Mouse (Mus musculus): Measurements from ENCODE around the gene Crispld2.

DNA sequence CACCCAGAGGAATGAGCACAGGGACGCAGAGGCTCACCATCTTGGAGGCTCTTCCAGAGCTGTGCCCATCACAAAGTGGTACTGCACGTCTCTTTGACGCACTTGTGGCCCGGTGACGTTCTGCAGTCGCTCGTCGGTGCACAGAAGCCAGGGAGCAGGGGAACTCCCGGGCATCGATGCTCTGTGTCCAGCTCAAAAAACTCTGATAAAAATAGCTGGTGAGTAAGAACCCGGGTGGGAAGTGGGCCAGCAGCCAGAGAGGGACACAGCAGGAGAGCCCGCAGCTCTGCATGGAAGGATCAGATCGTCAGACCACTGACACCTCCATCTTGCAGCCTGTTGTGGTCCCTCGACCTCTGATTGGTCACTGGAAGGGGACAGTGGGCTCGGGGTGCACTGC, 4.2 kb upstream of the Crispld2 start:
- TF ChIP-seq POLR2A (IDR thresholded peaks at IDR 0.05; ENCODE audit: low read depth, low read length) (no peak), CTCF (IDR thresholded peaks at IDR 0.05; ENCODE audit: extremely low read depth, insufficient read depth, insufficient read length, insufficient replicate concordance) (no peak)
